Mouse (Mus musculus) midbrain, embryonic 10.5 days (tissue): Measurements from ENCODE around the gene Pgs1. TPM values are rescaled to one million over a fixed set of nuclear protein-coding genes. Genes with fewer than 3 reads are reported as not detected.

ENCODE experiments used
- DNase-seq: peaks from one replicate; pipeline ENCODE4 v3.0.0-alpha.2; 2017; ENCODE audit warnings: low spot score
- H3K27ac ChIP-seq: fragments of 300-500 bp; sonication (generic); replicated peaks from 2 replicates; pipeline ENCODE4 v1.5.1; 2016; ENCODE audit warnings: mild to moderate bottlenecking
- H3K27me3 ChIP-seq: fragments of 300-500 bp; sonication (generic); 2 replicates; pipeline ENCODE4 v1.6.1; 2016; ENCODE audit warnings: low read depth, mild to moderate bottlenecking; ENCODE audit not compliant: poor library complexity, severe bottlenecking
- H3K36me3 ChIP-seq: fragments of 300-500 bp; sonication (generic); 2 replicates; pipeline ENCODE4 v1.6.1; 2016; ENCODE audit warnings: mild to moderate bottlenecking, moderate library complexity
- H3K4me1 ChIP-seq: fragments of 300-500 bp; sonication (generic); 2 replicates; pipeline ENCODE4 v1.6.1; 2016
- H3K4me3 ChIP-seq: fragments of 300-500 bp; sonication (generic); 2 replicates; pipeline ENCODE4 v1.5.1; 2016; ENCODE audit warnings: mild to moderate bottlenecking, moderate library complexity
- H3K9me3 ChIP-seq: fragments of 300-500 bp; sonication (generic); replicated peaks from 2 replicates; pipeline ENCODE4 v1.6.1; 2016; ENCODE audit warnings: mild to moderate bottlenecking
- WGBS: fragments of 180-500 bp; shearing (Covaris S2); methylation state at CpG from one replicate; pipeline ENCODE4 v1.1.7; 2016; 5-methylcytosine and 5-hydroxymethylcytosine counted together
- polyA plus RNA-seq: library from polyadenylated mRNA; unstranded; fragments of >200 nt; fragmentation: Nextera tagmentation; extraction: Ambion mirVana; gene quantifications from 2 replicates; pipeline ENCODE4 v1.2.1, GENCODE M21; 2016

Pgs1 gene
- polyA plus RNA-seq, 1 experiment from 2014 or later, result 45.0 TPM

GRCm38 (mm10) chr11:117965561-117965981 lies 20.5 kb upstream of the Pgs1 start:
- 4% methylated on average over 9 of the region's 9 CpGs for WGBS
- H3K9me3 ChIP-seq, result no peaks in the 10 kb centered on the region
- peaks cover 93% of the 10 kb centered on the region for H3K4me1 ChIP-seq
- no peak for DNase-seq
- peaks cover 20% of the 10 kb centered on the region for H3K36me3 ChIP-seq
- peak overlapping the region; percentile 84; the same call in 1 of the 2 replicates for H3K27ac ChIP-seq
- H3K27me3 ChIP-seq, result peaks cover 53% of the 10 kb centered on the region
- H3K4me3 ChIP-seq, result peak overlapping the region; percentile 88

GRCm38 (mm10) chr11:117966506-117967100 lies 19.5 kb upstream of the Pgs1 start:
- no peak for DNase-seq
- H3K4me1 ChIP-seq, result peaks cover 97% of the 10 kb centered on the region
- peak overlapping the region; percentile 91; the same call in 1 of the 2 replicates for H3K27ac ChIP-seq
- WGBS, result 29% methylated on average over 7 of the region's 7 CpGs
- H3K9me3 ChIP-seq, result no peaks in the 10 kb centered on the region
- peaks cover 20% of the 10 kb centered on the region for H3K36me3 ChIP-seq
- H3K4me3 ChIP-seq, result peak overlapping the region; percentile 88
- peaks cover 62% of the 10 kb centered on the region for H3K27me3 ChIP-seq

- Histone ChIP-seq H3K4me1 (peaks cover 96% of the 10 kb centered on the region), H3K36me3 (peaks cover 20% of the 10 kb centered on the region), H3K9me3 (no peaks in the 10 kb centered on the region), H3K27me3 (peaks cover 69% of the 10 kb centered on the region), H3K27ac (peak overlapping the region; percentile 91), H3K4me3 (peak overlapping the region; percentile 88)
- 3% methylated on average over 34 of the region's 34 CpGs for WGBS
- peak; percentile 36 for DNase-seq
Measured at GRCm38 (mm10) chr11:117967249-117968015, 18.7 kb upstream of the Pgs1 start.

GRCm38 (mm10) chr11:117968016-117968671 lies 17.9 kb upstream of the Pgs1 start:
- H3K4me3 ChIP-seq, result peak overlapping the region; percentile 88
- peak overlapping the region; percentile 91 for H3K27ac ChIP-seq
- no peaks in the 10 kb centered on the region for H3K9me3 ChIP-seq
- DNase-seq, result peak; percentile 65
- H3K27me3 ChIP-seq, result peaks cover 76% of the 10 kb centered on the region
- H3K36me3 ChIP-seq, result peaks cover 20% of the 10 kb centered on the region
- peaks cover 96% of the 10 kb centered on the region for H3K4me1 ChIP-seq
- WGBS, result under 1% methylated on average over 64 of the region's 64 CpGs

GRCm38 (mm10) chr11:117968716-117969099 lies 17.4 kb upstream of the Pgs1 start:
- DNase-seq, result no peak
- peaks cover 81% of the 10 kb centered on the region for H3K27me3 ChIP-seq
- no peaks in the 10 kb centered on the region for H3K9me3 ChIP-seq
- peak overlapping the region; percentile 91 for H3K27ac ChIP-seq
- peaks cover 96% of the 10 kb centered on the region for H3K4me1 ChIP-seq
- under 1% methylated on average over 34 of the region's 34 CpGs for WGBS
- peak overlapping the region; percentile 88 for H3K4me3 ChIP-seq
- H3K36me3 ChIP-seq, result peaks cover 20% of the 10 kb centered on the region

GRCm38 (mm10) chr11:117969100-117969944 lies 16.8 kb upstream of the Pgs1 start:
- DNase-seq, result peak; percentile 97
- peaks cover 96% of the 10 kb centered on the region for H3K4me1 ChIP-seq
- H3K27me3 ChIP-seq, result peaks cover 83% of the 10 kb centered on the region
- peak overlapping the region; percentile 88 for H3K4me3 ChIP-seq
- H3K36me3 ChIP-seq, result peaks cover 20% of the 10 kb centered on the region
- H3K9me3 ChIP-seq, result no peaks in the 10 kb centered on the region
- under 1% methylated on average over 64 of the region's 65 CpGs for WGBS
- peak overlapping the region; percentile 91 for H3K27ac ChIP-seq

- whole genome bisulfite sequencing, result 11% methylated on average over 21 of the region's 21 CpGs
Measured at GRCm38 (mm10) chr11:117969945-117970872, 15.9 kb upstream of the Pgs1 start, which contains the start of gene Socs3. TSS of gene Socs3 (minus strand) at chr11:117970047.

GRCm38 (mm10) chr11:117971100-117971499 lies 15.0 kb upstream of the Pgs1 start:
- 76% methylated on average over 6 of the region's 6 CpGs for WGBS
- peaks cover 73% of the 10 kb centered on the region for H3K27me3 ChIP-seq
- H3K4me1 ChIP-seq, result peaks cover 96% of the 10 kb centered on the region

More at GRCm38 (mm10) chr11:117969945-117970872, 15.9 kb upstream of the Pgs1 start, which contains the start of gene Socs3:
- Histone ChIP-seq H3K9me3 (no peaks in the 10 kb centered on the region), H3K27me3 (peaks cover 82% of the 10 kb centered on the region), H3K27ac (peak within 1 kb of the TSS; percentile 91), H3K4me1 (peaks cover 96% of the 10 kb centered on the region), H3K36me3 (peaks cover 20% of the 10 kb centered on the region), H3K4me3 (peak within 1 kb of the TSS; percentile 88)
- peak; percentile 92 for DNase-seq

GRCm38 (mm10) chr11:117971646-117972242 lies 14.3 kb upstream of the Pgs1 start:
- no peaks in the 10 kb centered on the region for H3K9me3 ChIP-seq
- WGBS, result 48% methylated on average over 2 of the region's 2 CpGs
- peaks cover 96% of the 10 kb centered on the region for H3K4me1 ChIP-seq
- no peak for DNase-seq
- peak overlapping the region; percentile 66 for H3K27ac ChIP-seq
- H3K27me3 ChIP-seq, result peaks cover 72% of the 10 kb centered on the region
- peaks cover 11% of the 10 kb centered on the region for H3K36me3 ChIP-seq
- no peak overlapping the region for H3K4me3 ChIP-seq

More at GRCm38 (mm10) chr11:117971100-117971499, 15.0 kb upstream of the Pgs1 start:
- DNase-seq, result no peak
- H3K27ac ChIP-seq, result 0 out of 2 replicates have a peak overlapping the region, but pooled peaks have one; percentile 10
- no peak overlapping the region for H3K4me3 ChIP-seq
- H3K36me3 ChIP-seq, result peaks cover 17% of the 10 kb centered on the region
- no peaks in the 10 kb centered on the region for H3K9me3 ChIP-seq

GRCm38 (mm10) chr11:117972656-117973558 lies 13.2 kb upstream of the Pgs1 start:
- H3K27ac ChIP-seq, result peak overlapping the region; percentile 96
- H3K36me3 ChIP-seq, result no peaks in the 10 kb centered on the region
- no peak for DNase-seq
- H3K9me3 ChIP-seq, result no peaks in the 10 kb centered on the region
- peaks cover 66% of the 10 kb centered on the region for H3K27me3 ChIP-seq
- 43% methylated on average over 11 of the region's 11 CpGs for WGBS
- peaks cover 93% of the 10 kb centered on the region for H3K4me1 ChIP-seq
- no peak overlapping the region for H3K4me3 ChIP-seq
